Mouse (Mus musculus) stomach, adult 2 months (tissue): ENCODE measurements around the gene Spsb3. TPM values are rescaled to one million over a fixed set of nuclear protein-coding genes. Genes with fewer than 3 reads are reported as not detected.

Experiments
- polyA plus RNA-seq: library from polyadenylated mRNA; depleted of rRNA; stranded (reverse); fragments of >200 nt; gene quantifications from 2 replicates; pipeline ENCODE4 v1.2.3, GENCODE M21; 2012; rRNA removed

The Spsb3 gene
- polyA plus RNA-seq: 55.4 and 87.4 TPM in 2 replicates

GRCm38 (mm10) chr17:24886134-24886931 is at the start of gene Spsb3, which contains the start of gene Nubp2:
Gene Spsb3, plus strand, starts transcription at chr17:24886643.
Gene Nubp2, minus strand, starts transcription at chr17:24886349.

GRCm38 (mm10) chr17:24839842-24840241 is 46.6 kb upstream of the Spsb3 start, which contains the start of gene Hagh:
Gene Hagh, plus strand, starts transcription at chr17:24840143.

GRCm38 (mm10) chr17:24850065-24850772 is 36.2 kb upstream of the Spsb3 start, which contains the start of gene Fahd1:
Gene Fahd1, minus strand, starts transcription at chr17:24850364.

GRCm38 (mm10) chr17:24865776-24866175 is 20.7 kb upstream of the Spsb3 start, which contains the start of gene Igfals:
Gene Igfals, plus strand, starts transcription at chr17:24865997.

GRCm38 (mm10) chr17:24894995-24895547 is 8.6 kb downstream of the Spsb3 start, which contains the start of the genes Eme2 and Mrps34:
Gene Eme2, minus strand, starts transcription at chr17:24895087.
Gene Mrps34, plus strand, starts transcription at chr17:24895116.

GRCm38 (mm10) chr17:24896241-24896992 is 10.0 kb downstream of the Spsb3 start, which contains the start of gene Nme3:
Gene Nme3, plus strand, starts transcription at chr17:24896500.

GRCm38 (mm10) chr17:24936259-24937237 is 50.1 kb downstream of the Spsb3 start, which contains the start of gene Mapk8ip3:
Gene Mapk8ip3, minus strand, starts transcription at chr17:24936977.

Other genes starting within 250 kb of the Spsb3 start
- 79.0 and 91.9 TPM in 2 replicates for gene Slc9a3r2, start 236.3 kb upstream of the Spsb3 start, polyA plus RNA-seq
- 82.5 and 162 TPM in 2 replicates for gene Npw, start 228.2 kb upstream of the Spsb3 start, polyA plus RNA-seq
- gene Zfp598, start 217.0 kb upstream of the Spsb3 start, polyA plus RNA-seq: 38.5 and 39.1 TPM in 2 replicates
- gene Syngr3, start 196.7 kb upstream of the Spsb3 start, polyA plus RNA-seq: 1.4 and 1.7 TPM in 2 replicates
- gene Gfer, start 190.5 kb upstream of the Spsb3 start, polyA plus RNA-seq: 7.2 and 30.2 TPM in 2 replicates
- 11.3 and 12.3 TPM in 2 replicates for gene Noxo1, start 190.4 kb upstream of the Spsb3 start, polyA plus RNA-seq
- gene Tbl3, start 179.0 kb upstream of the Spsb3 start, polyA plus RNA-seq: 25.5 and 30.0 TPM in 2 replicates
- gene Rnf151, start 168.6 kb upstream of the Spsb3 start, polyA plus RNA-seq: 0.13 and 0.33 TPM in 2 replicates
- gene Rps2, start 168.5 kb upstream of the Spsb3 start, polyA plus RNA-seq: 1,596 and 3,241 TPM in 2 replicates
- 158 and 263 TPM in 2 replicates for gene Ndufb10, start 162.2 kb upstream of the Spsb3 start, polyA plus RNA-seq
- gene Rpl3l, start 158.8 kb upstream of the Spsb3 start, polyA plus RNA-seq: 2.5 and 3.6 TPM in 2 replicates
- 78.4 and 78.5 TPM in 2 replicates for gene Msrb1, start 150.0 kb upstream of the Spsb3 start, polyA plus RNA-seq
- gene Hs3st6, start 133.7 kb upstream of the Spsb3 start, polyA plus RNA-seq: 3.0 and 3.9 TPM in 2 replicates
- not detected in 2 replicates for gene Meiob, start 82.4 kb upstream of the Spsb3 start, polyA plus RNA-seq
- 37.2 and 61.0 TPM in 2 replicates for gene Hagh, start 46.5 kb upstream of the Spsb3 start, polyA plus RNA-seq
- 5.4 and 6.5 TPM in 2 replicates for gene Fahd1, start 36.3 kb upstream of the Spsb3 start, polyA plus RNA-seq
- 2.3 and 5.1 TPM in 2 replicates for gene Igfals, start 20.6 kb upstream of the Spsb3 start, polyA plus RNA-seq
- 17.6 and 19.5 TPM in 2 replicates for gene Nubp2, start 294 bp upstream of the Spsb3 start, polyA plus RNA-seq
- 12.9 and 16.6 TPM in 2 replicates for gene Eme2, start 8.4 kb downstream of the Spsb3 start, polyA plus RNA-seq
- gene Mrps34, start 8.5 kb downstream of the Spsb3 start, polyA plus RNA-seq: 92.5 and 285 TPM in 2 replicates
- 25.7 and 28.0 TPM in 2 replicates for gene Nme3, start 9.9 kb downstream of the Spsb3 start, polyA plus RNA-seq
- 31.3 and 37.0 TPM in 2 replicates for gene Mapk8ip3, start 50.3 kb downstream of the Spsb3 start, polyA plus RNA-seq
- 2.4 and 3.6 TPM in 2 replicates for gene Jpt2, start 74.0 kb downstream of the Spsb3 start, polyA plus RNA-seq
- gene Cramp1l, start 129.1 kb downstream of the Spsb3 start, polyA plus RNA-seq: 2.9 and 4.7 TPM in 2 replicates
- 2.1 and 2.7 TPM in 2 replicates for gene Ift140, start 129.4 kb downstream of the Spsb3 start, polyA plus RNA-seq
- 17.1 and 18.2 TPM in 2 replicates for gene Tmem204, start 196.9 kb downstream of the Spsb3 start, polyA plus RNA-seq
- 7.1 and 7.3 TPM in 2 replicates for gene Telo2, start 229.3 kb downstream of the Spsb3 start, polyA plus RNA-seq
- gene Ptx4, start 234.1 kb downstream of the Spsb3 start, polyA plus RNA-seq: not detected in 2 replicates
- 12.3 and 13.1 TPM in 2 replicates for gene Clcn7, start 246.7 kb downstream of the Spsb3 start, polyA plus RNA-seq